Mouse (Mus musculus) adrenal gland, postnatal 14 days (tissue): ENCODE results near the gene Otx2. TPM values are rescaled to one million over a fixed set of nuclear protein-coding genes. Genes with fewer than 3 reads are reported as not detected.
A peak's percentile ranks its signal among the peaks of the same experiment; 100 is the strongest.
"Not testable (repeated sequence)": the region's sequence is repeated elsewhere in the genome, so short reads cannot be mapped to it uniquely, and the experiment has no call there.

ENCODE experiments used
- DNase-seq: peaks from one replicate; pipeline ENCODE4 v3.0.0; 2021; ENCODE audit warnings: mixed read lengths
- total RNA-seq: library from RNA; stranded (reverse); gene quantifications from 2 replicates; pipeline ENCODE4 v1.2.3, GENCODE M21; 2021

The Otx2 gene
- total RNA-seq, 1 experiment from 2014 or later, result not detected

- no peak for DNase-seq
Measured at GRCm38 (mm10) chr14:48653676-48654510, 19.7 kb downstream of the Otx2 start.

- DNase-seq, result no peak
Measured at GRCm38 (mm10) chr14:48653081-48653480, 20.5 kb downstream of the Otx2 start.

DNA sequence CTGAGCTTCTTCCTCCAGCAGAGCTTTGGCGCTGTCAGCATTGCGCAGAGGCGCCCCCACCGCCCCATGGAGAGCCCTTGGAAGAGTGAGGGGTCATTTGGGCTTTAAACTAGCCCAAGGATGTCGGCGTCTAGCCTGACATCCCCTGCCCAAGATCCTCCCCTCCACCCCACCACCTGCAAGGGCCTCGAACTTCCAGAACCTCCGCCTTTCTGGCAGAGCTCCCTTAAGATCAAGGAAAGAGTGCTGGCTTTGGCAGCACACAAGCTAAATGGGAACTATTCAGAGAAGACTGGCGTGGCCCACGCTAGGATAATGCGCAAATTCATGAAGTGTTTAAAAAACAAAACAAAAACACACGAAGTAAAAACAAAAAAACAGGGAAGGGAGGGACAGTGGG, 21.4 kb downstream of the Otx2 start:
- no peak for DNase-seq

DNA sequence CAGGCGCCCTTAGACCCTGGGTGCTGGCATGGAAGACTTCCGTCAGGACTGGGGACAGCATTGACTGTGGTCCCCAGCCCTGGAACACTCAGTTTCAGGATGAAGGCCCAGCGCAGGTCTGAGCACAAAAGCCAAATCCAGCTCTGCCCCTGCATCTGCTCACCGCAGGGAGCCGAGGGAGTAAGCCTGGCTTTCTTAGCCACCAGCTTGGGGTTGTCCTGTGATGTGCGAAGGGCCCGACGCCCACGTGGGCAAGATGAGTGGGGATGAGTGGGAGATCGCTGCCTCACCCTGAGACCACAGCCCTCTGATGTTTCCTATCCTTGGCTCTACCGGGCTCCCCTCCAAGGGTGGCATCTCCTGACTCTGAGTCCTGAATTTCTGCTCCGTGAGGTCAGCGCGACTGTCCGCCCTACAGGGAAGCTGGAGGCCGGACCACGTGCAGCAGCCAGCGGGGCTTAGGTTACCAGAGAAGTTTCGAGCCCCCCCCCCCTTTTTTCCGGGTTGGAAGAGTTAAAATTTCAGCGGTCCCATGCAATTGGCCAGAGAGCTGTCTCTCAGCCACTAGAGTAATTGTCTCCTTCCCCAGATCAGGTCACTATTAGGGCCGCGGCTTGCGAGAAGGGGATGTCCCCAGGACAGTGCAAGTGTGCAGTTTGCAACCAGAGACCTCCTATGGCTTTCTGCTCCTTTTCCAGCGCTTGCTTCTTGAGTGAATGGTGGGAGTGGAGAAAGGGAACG, 22.0 kb downstream of the Otx2 start:
- no peak for DNase-seq

GRCm38 (mm10) chr14:48641462-48642395, 31.9 kb downstream of the Otx2 start:
- no peak for DNase-seq

GRCm38 (mm10) chr14:48633141-48633540, 40.5 kb downstream of the Otx2 start:
- no peak for DNase-seq

GRCm38 (mm10) chr14:48632335-48632734, 41.3 kb downstream of the Otx2 start:
- no peak for DNase-seq

DNA sequence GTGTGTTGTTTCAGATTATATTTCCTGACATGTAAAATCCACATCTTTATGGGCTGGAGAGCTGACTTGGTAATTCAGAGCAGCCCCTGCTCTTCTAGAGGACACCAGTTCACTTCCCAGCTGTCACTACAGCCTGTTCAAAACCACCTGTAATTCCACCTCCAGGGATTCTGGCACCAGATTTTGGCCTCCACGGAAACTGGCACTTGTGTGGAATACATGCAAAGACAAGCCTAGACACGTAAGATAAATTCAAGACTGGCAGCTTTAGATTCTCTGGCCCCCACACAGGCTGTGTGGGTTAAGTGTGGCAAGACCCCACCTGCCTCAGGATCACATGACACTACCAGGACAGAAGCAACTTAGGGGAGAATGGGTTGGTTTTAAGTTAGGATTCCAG, 42.1 kb downstream of the Otx2 start:
- DNase-seq, result no peak

DNA sequence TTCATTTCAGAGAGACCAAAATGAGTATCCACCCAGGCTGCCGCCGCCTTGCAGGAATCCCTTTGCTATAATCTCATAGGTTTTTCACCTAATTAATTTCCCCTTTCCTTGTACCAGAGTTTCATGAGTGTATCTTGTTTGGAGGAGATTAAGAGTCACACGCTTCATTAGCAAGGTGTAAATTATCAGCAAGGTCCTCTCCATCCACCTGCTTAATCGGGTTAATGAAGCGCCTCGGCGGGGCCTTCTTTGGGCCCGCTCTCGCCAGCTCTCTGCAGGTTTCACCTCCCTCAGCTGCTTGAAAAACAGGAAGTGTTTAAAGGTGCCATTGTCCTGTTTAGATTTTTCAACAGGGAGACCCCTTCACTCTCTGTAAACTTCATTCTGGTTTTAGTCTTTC, 44.2 kb downstream of the Otx2 start:
- no peak for DNase-seq

DNA sequence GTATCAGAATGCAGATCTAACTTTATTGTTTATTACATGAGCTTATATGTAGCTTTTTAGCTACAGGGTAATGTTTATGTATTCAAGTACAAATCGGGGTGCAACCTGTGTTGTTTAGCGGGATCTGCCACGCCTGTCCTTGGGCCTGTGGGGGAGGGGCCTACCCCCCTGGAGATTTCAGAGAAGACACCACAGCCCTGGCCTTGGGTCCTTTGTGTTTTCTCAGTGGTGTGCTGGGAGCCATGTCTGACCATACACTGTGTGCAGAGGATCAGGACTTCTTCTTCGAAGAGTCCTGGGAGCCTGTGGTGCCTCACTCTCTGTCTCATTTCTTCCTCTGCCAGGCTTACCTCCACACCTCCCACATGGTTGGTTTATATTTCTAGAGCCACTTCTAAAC, 47.3 kb downstream of the Otx2 start:
- DNase-seq, result no peak

DNA sequence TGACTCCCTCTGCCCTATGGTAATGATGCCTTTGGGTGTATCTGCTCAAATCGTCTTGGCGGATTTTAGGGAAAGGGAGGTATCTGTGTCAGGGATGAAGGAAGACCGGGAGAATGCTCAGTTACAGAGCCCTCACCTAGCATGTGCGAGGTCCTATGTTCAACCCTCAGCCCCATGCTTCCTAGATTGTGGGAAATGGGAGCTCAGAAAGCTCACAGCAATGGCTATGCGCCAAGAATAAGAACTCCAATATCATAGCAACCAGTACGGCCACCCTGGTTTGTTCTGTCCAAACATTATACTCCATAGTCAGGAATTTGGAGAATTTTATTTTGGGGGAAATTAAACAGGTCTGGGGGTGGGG, 48.3 kb downstream of the Otx2 start:
- no peak for DNase-seq

- peak; percentile 53 for DNase-seq
Measured at GRCm38 (mm10) chr14:48624596-48625330, 48.9 kb downstream of the Otx2 start.

- not testable (repeated sequence) for DNase-seq
Measured at GRCm38 (mm10) chr14:48622726-48623125, 50.9 kb downstream of the Otx2 start.

GRCm38 (mm10) chr14:48616361-48616760, 57.3 kb downstream of the Otx2 start:
- DNase-seq, result no peak

DNA sequence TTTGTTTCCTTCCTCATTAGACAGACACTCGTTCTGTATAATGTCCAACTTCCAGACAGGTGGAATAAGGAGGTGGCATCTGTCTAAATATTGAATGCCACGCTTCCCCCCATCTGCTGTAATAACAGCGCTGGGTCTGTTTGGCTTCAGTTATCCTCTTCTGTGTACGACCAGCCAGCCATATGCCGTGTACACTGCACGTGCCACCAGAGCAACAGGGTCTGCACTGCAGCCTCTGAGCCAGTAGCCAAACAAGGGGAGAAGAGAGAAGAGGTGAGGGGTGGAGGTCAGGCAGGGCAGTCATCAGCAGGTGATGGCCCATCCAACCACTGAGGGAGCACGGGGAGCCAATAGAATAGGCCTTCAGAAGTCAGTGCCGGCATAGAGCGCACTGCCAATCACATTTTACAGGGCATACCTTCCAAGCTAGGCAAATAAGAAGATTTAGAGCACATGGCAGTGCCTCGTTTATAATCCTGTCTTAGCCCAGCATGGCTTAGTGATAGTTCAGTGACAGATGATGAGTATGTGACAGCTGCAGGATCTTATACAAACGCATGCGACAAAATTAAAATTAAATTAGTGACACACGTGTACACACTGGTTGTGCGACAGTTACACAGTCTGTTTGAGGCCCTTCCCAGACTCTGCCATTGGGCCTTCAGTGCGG, 64.8 kb downstream of the Otx2 start:
- no peak for DNase-seq

Other genes with a start within 250 kb of the Otx2 start
- 25.6 and 27.0 TPM in 2 replicates for gene Tmem260, start 227.7 kb downstream of the Otx2 start, total RNA-seq